Mouse (Mus musculus) midbrain, embryonic 13.5 days (tissue): Measurements from ENCODE around the gene Prss57. TPM values are rescaled to one million over a fixed set of nuclear protein-coding genes. Genes with fewer than 3 reads are reported as not detected.

ENCODE experiments used
- ATAC-seq: fragments of 200-750 bp; cut with Nextera tagmentation; 2 replicates; pipeline ENCODE4 v1.8.0; 2017; ENCODE audit warnings: mild to moderate bottlenecking, moderate TSS enrichment, moderate library complexity
- H3K27ac ChIP-seq: fragments of 300-500 bp; sonication (generic); 2 replicates; pipeline ENCODE4 v1.5.1; 2015; ENCODE audit warnings: inconsistent platforms, mild to moderate bottlenecking, moderate library complexity
- H3K27me3 ChIP-seq: fragments of 300-500 bp; sonication (generic); 2 replicates; pipeline ENCODE4 v1.6.1; 2015; ENCODE audit warnings: mild to moderate bottlenecking, inconsistent platforms
- H3K36me3 ChIP-seq: fragments of 300-500 bp; sonication (generic); 2 replicates; pipeline ENCODE4 v1.6.1; 2015; ENCODE audit warnings: mild to moderate bottlenecking, inconsistent platforms
- H3K4me1 ChIP-seq: fragments of 300-500 bp; sonication (generic); replicated peaks from 2 replicates; pipeline ENCODE4 v1.6.1; 2015; ENCODE audit warnings: inconsistent platforms
- H3K4me2 ChIP-seq: fragments of 300-500 bp; sonication (generic); replicated peaks from 2 replicates; pipeline ENCODE4 v1.6.1; 2015; ENCODE audit warnings: moderate library complexity, mild to moderate bottlenecking, inconsistent platforms
- H3K4me3 ChIP-seq: fragments of 300-500 bp; sonication (generic); replicated peaks from 2 replicates; pipeline ENCODE4 v1.5.1; 2015; ENCODE audit warnings: mild to moderate bottlenecking, inconsistent platforms
- H3K9ac ChIP-seq: fragments of 300-500 bp; sonication (generic); replicated peaks from 2 replicates; pipeline ENCODE4 v1.6.1; 2015; ENCODE audit warnings: mild to moderate bottlenecking, inconsistent platforms
- H3K9me3 ChIP-seq: fragments of 300-500 bp; sonication (generic); 2 replicates; pipeline ENCODE4 v1.6.1; 2016; ENCODE audit warnings: mild to moderate bottlenecking, inconsistent platforms
- WGBS: fragments of 180-500 bp; shearing (Covaris S2); methylation state at CpG from one replicate; pipeline ENCODE4 v1.1.7; 2015; 5-methylcytosine and 5-hydroxymethylcytosine counted together
- polyA plus RNA-seq: library from polyadenylated mRNA; unstranded; fragments of >200 nt; fragmentation: Nextera tagmentation; extraction: Ambion mirVana; gene quantifications from 2 replicates; pipeline ENCODE4 v1.2.1, GENCODE M21; 2015

Gene Prss57
- polyA plus RNA-seq, 1 experiment from 2014 or later: not detected

GRCm38 (mm10) chr10:79820782-79821181 is 30.0 kb upstream of the Prss57 start, which contains the start of gene Misp:
Gene Misp (plus strand): TSS chr10:79820989.
- Histone ChIP-seq H3K9ac (no peak within 1 kb of the TSS), H3K4me1 (peaks cover 14% of the 10 kb centered on the region), H3K9me3 (no peaks in the 10 kb centered on the region), H3K4me3 (no peak within 1 kb of the TSS), H3K36me3 (peaks cover 57% of the 10 kb centered on the region), H3K27ac (no peak within 1 kb of the TSS), H3K27me3 (no peaks in the 10 kb centered on the region), H3K4me2 (no peak within 1 kb of the TSS)
- ATAC-seq: no peak
- WGBS: 72% methylated on average over 11 of the region's 11 CpGs

GRCm38 (mm10) chr10:79820277-79820676 is 29.5 kb upstream of the Prss57 start:
- no peak overlapping the region for H3K9ac ChIP-seq
- no peak overlapping the region for H3K4me2 ChIP-seq
- peaks cover 62% of the 10 kb centered on the region for H3K36me3 ChIP-seq
- H3K27ac ChIP-seq: no peak overlapping the region
- no peaks in the 10 kb centered on the region for H3K9me3 ChIP-seq
- no peaks in the 10 kb centered on the region for H3K27me3 ChIP-seq
- 89% methylated on average over 8 of the region's 8 CpGs for WGBS
- H3K4me3 ChIP-seq: no peak overlapping the region
- H3K4me1 ChIP-seq: peaks cover 14% of the 10 kb centered on the region
- no peak for ATAC-seq

GRCm38 (mm10) chr10:79819606-79820005 is 28.8 kb upstream of the Prss57 start:
- Histone ChIP-seq H3K4me2 (no peak overlapping the region), H3K4me3 (no peak overlapping the region), H3K27me3 (no peaks in the 10 kb centered on the region), H3K4me1 (peaks cover 16% of the 10 kb centered on the region), H3K9ac (no peak overlapping the region), H3K9me3 (no peaks in the 10 kb centered on the region), H3K27ac (no peak overlapping the region), H3K36me3 (peaks cover 68% of the 10 kb centered on the region)
- ATAC-seq: no peak
- WGBS: 93% methylated on average over 17 of the region's 17 CpGs

- Histone ChIP-seq H3K36me3 (peaks cover 68% of the 10 kb centered on the region), H3K27ac (no peak overlapping the region), H3K27me3 (no peaks in the 10 kb centered on the region)
Observed at GRCm38 (mm10) chr10:79818225-79818624, 27.5 kb upstream of the Prss57 start.

GRCm38 (mm10) chr10:79817111-79817510 is 26.4 kb upstream of the Prss57 start:
- no peaks in the 10 kb centered on the region for H3K9me3 ChIP-seq
- no peak overlapping the region for H3K9ac ChIP-seq
- no peaks in the 10 kb centered on the region for H3K27me3 ChIP-seq
- peaks cover 14% of the 10 kb centered on the region for H3K4me1 ChIP-seq
- H3K36me3 ChIP-seq: peaks cover 73% of the 10 kb centered on the region
- ATAC-seq: no peak
- no peak overlapping the region for H3K4me3 ChIP-seq
- no peak overlapping the region for H3K27ac ChIP-seq
- no peak overlapping the region for H3K4me2 ChIP-seq
- 81% methylated on average over 2 of the region's 2 CpGs for WGBS

More at GRCm38 (mm10) chr10:79818225-79818624, 27.5 kb upstream of the Prss57 start:
- 63% methylated on average over 4 of the region's 4 CpGs for WGBS
- Histone ChIP-seq H3K4me1 (peaks cover 19% of the 10 kb centered on the region), H3K4me3 (no peak overlapping the region), H3K4me2 (no peak overlapping the region), H3K9me3 (no peaks in the 10 kb centered on the region), H3K9ac (no peak overlapping the region; the same call in 1 of the 2 replicates)
- ATAC-seq: no peak

- Histone ChIP-seq H3K9me3 (no peaks in the 10 kb centered on the region), H3K36me3 (peaks cover 74% of the 10 kb centered on the region), H3K4me2 (no peak overlapping the region), H3K9ac (no peak overlapping the region), H3K4me3 (no peak overlapping the region), H3K27ac (0 out of 2 replicates have a peak overlapping the region, but pooled peaks have one; percentile 21), H3K4me1 (0 out of 2 replicates have a peak, but pooled peaks cover 9% of the 10 kb centered on the region), H3K27me3 (no peaks in the 10 kb centered on the region)
- 92% methylated on average over 12 of the region's 12 CpGs for WGBS
- no peak for ATAC-seq
Observed at GRCm38 (mm10) chr10:79815671-79816494, 25.1 kb upstream of the Prss57 start.

GRCm38 (mm10) chr10:79814271-79814842 is 23.6 kb upstream of the Prss57 start:
- H3K27me3 ChIP-seq: no peaks in the 10 kb centered on the region
- H3K9ac ChIP-seq: no peak overlapping the region
- no peaks in the 10 kb centered on the region for H3K9me3 ChIP-seq
- H3K27ac ChIP-seq: peak overlapping the region; percentile 21; the same call in 1 of the 2 replicates
- no peak for ATAC-seq
- no peak overlapping the region for H3K4me3 ChIP-seq
- no peak overlapping the region for H3K4me2 ChIP-seq
- 83% methylated on average over 5 of the region's 5 CpGs for WGBS
- H3K4me1 ChIP-seq: 0 out of 2 replicates have a peak, but pooled peaks cover 9% of the 10 kb centered on the region
- peaks cover 70% of the 10 kb centered on the region for H3K36me3 ChIP-seq

- Histone ChIP-seq H3K9me3 (no peaks in the 10 kb centered on the region), H3K27ac (peak overlapping the region; percentile 51), H3K27me3 (no peaks in the 10 kb centered on the region), H3K4me1 (peaks cover 16% of the 10 kb centered on the region), H3K4me2 (no peak overlapping the region), H3K9ac (no peak overlapping the region), H3K4me3 (no peak overlapping the region), H3K36me3 (peaks cover 74% of the 10 kb centered on the region)
- WGBS: 23% methylated on average over 15 of the region's 15 CpGs
- ATAC-seq: peak; percentile 53
Observed at GRCm38 (mm10) chr10:79811736-79812637, 21.2 kb upstream of the Prss57 start.

- ATAC-seq: no peak
- peaks cover 51% of the 10 kb centered on the region for H3K36me3 ChIP-seq
- H3K4me3 ChIP-seq: no peak overlapping the region
- H3K9ac ChIP-seq: no peak overlapping the region
- peaks cover 44% of the 10 kb centered on the region for H3K4me1 ChIP-seq
- H3K27ac ChIP-seq: 0 out of 2 replicates have a peak overlapping the region, but pooled peaks have one; percentile 70
- H3K27me3 ChIP-seq: no peaks in the 10 kb centered on the region
- H3K9me3 ChIP-seq: no peaks in the 10 kb centered on the region
- 88% methylated on average over 11 of the region's 11 CpGs for WGBS
- no peak overlapping the region for H3K4me2 ChIP-seq
Observed at GRCm38 (mm10) chr10:79808728-79809127, 18.0 kb upstream of the Prss57 start.

- Histone ChIP-seq H3K4me3 (no peak overlapping the region), H3K4me1 (peaks cover 53% of the 10 kb centered on the region), H3K36me3 (peaks cover 51% of the 10 kb centered on the region), H3K9ac (peak overlapping the region; percentile 20; the same call in 1 of the 2 replicates), H3K9me3 (no peaks in the 10 kb centered on the region), H3K4me2 (no peak overlapping the region), H3K27me3 (no peaks in the 10 kb centered on the region), H3K27ac (peak overlapping the region; percentile 70)
- no peak for ATAC-seq
- 52% methylated on average over 11 of the region's 11 CpGs for WGBS
Observed at GRCm38 (mm10) chr10:79807826-79808225, 17.1 kb upstream of the Prss57 start.

- no peak overlapping the region for H3K4me2 ChIP-seq
- WGBS: 83% methylated on average over 10 of the region's 10 CpGs
- no peaks in the 10 kb centered on the region for H3K9me3 ChIP-seq
- H3K4me1 ChIP-seq: peaks cover 62% of the 10 kb centered on the region
- no peak for ATAC-seq
- peak overlapping the region; percentile 70; the same call in 1 of the 2 replicates for H3K27ac ChIP-seq
- H3K36me3 ChIP-seq: peaks cover 46% of the 10 kb centered on the region
- no peak overlapping the region for H3K4me3 ChIP-seq
- no peaks in the 10 kb centered on the region for H3K27me3 ChIP-seq
- H3K9ac ChIP-seq: no peak overlapping the region; the same call in 1 of the 2 replicates
Observed at GRCm38 (mm10) chr10:79806972-79807371, 16.2 kb upstream of the Prss57 start.
